Mouse (Mus musculus): ENCODE data around the gene Tmx2.

DNA sequence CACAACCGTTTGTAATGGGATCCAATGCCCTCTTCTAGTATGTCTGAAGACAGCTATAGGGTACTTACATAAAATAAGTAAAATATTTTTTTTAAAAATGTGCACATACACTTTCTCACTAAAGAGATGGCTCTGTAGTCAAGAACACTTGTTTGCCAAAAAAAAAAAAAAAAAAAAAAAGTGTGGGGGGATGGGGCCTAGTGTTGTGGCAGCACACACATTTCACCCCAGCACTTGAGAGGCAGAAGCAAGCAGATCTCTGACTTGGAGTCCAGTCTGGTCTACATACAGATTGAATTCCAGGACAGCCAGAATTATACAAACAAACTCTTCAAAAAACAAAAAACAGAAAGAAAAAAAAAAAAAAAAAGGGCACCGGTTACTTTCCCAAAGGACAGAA, 41.8 kb upstream of the Tmx2 start:
- TF ChIP-seq CTCF (IDR thresholded peaks at IDR 0.05; ENCODE audit: borderline replicate concordance, insufficient read depth, low read depth, low read length) = no peak
- TF ChIP-seq POLR2A (IDR thresholded peaks at IDR 0.05; ENCODE audit: borderline replicate concordance, insufficient read depth, low read length) = no peak

Data from cerebellum, adult 2 months (tissue).